Mouse (Mus musculus): ENCODE results near the gene 6030498E09Rik. TPM values are rescaled to one million over a fixed set of nuclear protein-coding genes. Genes with fewer than 3 reads are reported as not detected.
A peak's percentile ranks its signal among the peaks of the same experiment; 100 is the strongest.

Gene 6030498E09Rik
- polyA plus RNA-seq, 1 experiment from 2014 or later = not detected

DNA sequence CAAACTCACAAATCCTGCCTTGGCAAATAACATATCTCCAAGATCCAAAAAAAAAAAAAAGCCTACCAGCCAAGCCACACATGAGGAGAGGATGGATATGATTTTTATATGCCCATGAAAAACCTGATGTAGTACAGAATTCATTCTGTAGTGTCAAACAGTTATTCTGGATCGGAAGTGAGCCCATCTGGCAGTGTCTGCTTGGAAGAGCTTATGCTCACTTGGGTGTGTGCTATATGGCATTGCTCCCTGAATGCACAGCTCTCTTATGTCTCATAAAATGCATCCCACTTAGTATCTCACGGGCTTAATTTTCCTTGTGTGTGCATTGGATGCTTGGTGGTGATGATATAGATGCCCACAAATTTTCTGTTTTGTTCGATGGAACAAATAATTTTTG, 21.9 kb downstream of the 6030498E09Rik start:
- Histone ChIP-seq H3K4me2 (no peak overlapping the region), H3K27ac (ENCODE audit: low read depth) (no peak overlapping the region), H3K36me3 (ENCODE audit: insufficient read depth) (no peaks in the 10 kb centered on the region), H3K4me3 (ENCODE audit: low read depth, low read length) (no peak overlapping the region), H3K9ac (no peak overlapping the region), H3K4me1 (ENCODE audit: insufficient read depth) (no peaks in the 10 kb centered on the region), H3K9me3 (ENCODE audit: low read depth, low read length) (no peaks in the 10 kb centered on the region), H3K27me3 (ENCODE audit: insufficient read depth, low read length) (no peaks in the 10 kb centered on the region)
- TF ChIP-seq CTCF (IDR thresholded peaks at IDR 0.05; ENCODE audit: low read depth) = no peak
- WGBS = 71% methylated on average over 3 of the region's 3 CpGs
- ATAC-seq (ENCODE audit: insufficient read depth) (no peak), DNase-seq (no peak)

DNA sequence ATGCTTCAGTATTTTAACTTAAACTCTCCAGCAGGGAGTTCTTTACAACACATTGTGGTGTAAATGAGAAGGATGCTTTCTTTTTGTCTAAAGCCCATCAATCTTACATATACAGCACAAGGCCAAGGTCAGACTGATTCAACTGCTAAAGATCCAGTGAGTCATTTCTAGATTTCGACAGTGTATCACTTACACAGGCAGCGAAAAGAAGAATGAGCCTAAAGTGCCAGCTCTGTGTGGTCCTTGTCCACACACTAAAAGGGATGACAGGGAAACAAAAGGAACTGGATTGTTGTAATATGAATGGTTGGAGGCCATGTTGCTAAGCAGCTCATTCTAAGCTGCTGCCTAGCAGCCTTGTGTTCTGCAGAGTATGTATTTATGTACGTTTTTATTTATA, 41.5 kb downstream of the 6030498E09Rik start:
- no peaks in the 10 kb centered on the region for H3K9me3 ChIP-seq (ENCODE audit: low read depth, low read length)
- H3K4me3 ChIP-seq (ENCODE audit: low read depth, low read length) = no peak overlapping the region
- DNase-seq (no peak), ATAC-seq (ENCODE audit: insufficient read depth) (no peak)
- no peak overlapping the region for H3K9ac ChIP-seq
- H3K4me1 ChIP-seq (ENCODE audit: insufficient read depth) = no peaks in the 10 kb centered on the region
- no peak for TF ChIP-seq CTCF (IDR thresholded peaks at IDR 0.05; ENCODE audit: low read depth)
- no peaks in the 10 kb centered on the region for H3K27me3 ChIP-seq (ENCODE audit: insufficient read depth, low read length)
- H3K4me2 ChIP-seq = no peak overlapping the region
- no peak overlapping the region for H3K27ac ChIP-seq (ENCODE audit: low read depth)
- no peaks in the 10 kb centered on the region for H3K36me3 ChIP-seq (ENCODE audit: insufficient read depth)
- WGBS = 64% methylated on average over 3 of the region's 3 CpGs

DNA sequence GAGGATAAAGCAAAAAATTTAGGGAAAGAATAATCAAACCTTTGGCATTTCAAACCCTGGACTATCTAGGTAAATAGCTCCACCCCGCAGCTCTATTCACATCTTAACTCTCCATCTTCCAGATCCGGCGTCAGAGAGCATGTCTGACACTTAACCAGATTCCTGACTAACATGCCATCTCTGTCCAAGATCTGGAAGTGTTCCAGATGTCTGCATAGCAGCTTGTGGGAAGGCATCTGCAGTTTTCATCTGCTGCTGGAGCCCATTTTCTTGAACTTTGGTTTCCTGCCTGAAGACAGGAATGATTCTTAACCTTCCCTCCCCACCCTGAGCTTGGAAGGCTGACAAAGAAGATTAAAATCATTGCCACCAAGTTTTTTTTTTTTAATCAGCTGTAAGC, 44.4 kb downstream of the 6030498E09Rik start:
- DNase-seq = peak; percentile 59
- WGBS = 39% methylated on average over 3 of the region's 3 CpGs

GRCm38 (mm10) chrX:38958571-38958970, 186.1 kb downstream of the 6030498E09Rik start:
- H3K9ac ChIP-seq = no peak overlapping the region
- 36% methylated on average over 1 of the region's 1 CpGs for WGBS
- no peaks in the 10 kb centered on the region for H3K27me3 ChIP-seq (ENCODE audit: insufficient read depth, low read length)
- no peak overlapping the region for H3K4me3 ChIP-seq (ENCODE audit: low read depth, low read length)
- no peak overlapping the region for H3K27ac ChIP-seq (ENCODE audit: low read depth)
- no peaks in the 10 kb centered on the region for H3K9me3 ChIP-seq (ENCODE audit: low read depth, low read length)
- ATAC-seq (ENCODE audit: insufficient read depth) (no peak), DNase-seq (no peak)
- H3K36me3 ChIP-seq (ENCODE audit: insufficient read depth) = no peaks in the 10 kb centered on the region
- no peak for TF ChIP-seq CTCF (IDR thresholded peaks at IDR 0.05; ENCODE audit: low read depth)
- no peaks in the 10 kb centered on the region for H3K4me1 ChIP-seq (ENCODE audit: insufficient read depth)
- no peak overlapping the region for H3K4me2 ChIP-seq

More for the DNA sequence above, 44.4 kb downstream of the 6030498E09Rik start:
- Histone ChIP-seq H3K4me1 (ENCODE audit: insufficient read depth) (no peaks in the 10 kb centered on the region), H3K27me3 (ENCODE audit: insufficient read depth, low read length) (no peaks in the 10 kb centered on the region), H3K9ac (no peak overlapping the region), H3K4me2 (no peak overlapping the region), H3K27ac (ENCODE audit: low read depth) (no peak overlapping the region), H3K9me3 (ENCODE audit: low read depth, low read length) (no peaks in the 10 kb centered on the region), H3K36me3 (ENCODE audit: insufficient read depth) (no peaks in the 10 kb centered on the region), H3K4me3 (ENCODE audit: low read depth, low read length) (no peak overlapping the region)
- no peak for ATAC-seq (ENCODE audit: insufficient read depth)
- no peak for TF ChIP-seq CTCF (IDR thresholded peaks at IDR 0.05; ENCODE audit: low read depth)

- Histone ChIP-seq H3K4me3 (ENCODE audit: low read depth, low read length) (no peak overlapping the region), H3K4me1 (ENCODE audit: insufficient read depth) (no peaks in the 10 kb centered on the region), H3K27me3 (ENCODE audit: insufficient read depth, low read length) (no peaks in the 10 kb centered on the region), H3K27ac (ENCODE audit: low read depth) (no peak overlapping the region), H3K36me3 (ENCODE audit: insufficient read depth) (no peaks in the 10 kb centered on the region), H3K4me2 (no peak overlapping the region), H3K9ac (no peak overlapping the region), H3K9me3 (ENCODE audit: low read depth, low read length) (no peaks in the 10 kb centered on the region)
- TF ChIP-seq CTCF (IDR thresholded peaks at IDR 0.05; ENCODE audit: low read depth) = no peak
- no peak for ATAC-seq (ENCODE audit: insufficient read depth)
- 85% methylated on average over 5 of the region's 5 CpGs for WGBS
- no peak for DNase-seq
Observed at GRCm38 (mm10) chrX:38996265-38996664, 223.8 kb downstream of the 6030498E09Rik start.

Small RNAs within 50 kb of the gene (microRNA-seq; reads per million reads assigned to microRNA genes)
- gene Gm25642 (ENCODE audit: borderline number of aligned reads) = not detected

Other genes starting within 250 kb of the 6030498E09Rik start
- gene Cul4b, start 196.5 kb upstream of the 6030498E09Rik start, polyA plus RNA-seq (2014; fragmentation: Nextera tagmentation; extraction: Ambion mirVana) = 35.1 and 39.9 TPM in 2 replicates
- gene Mcts1, start 172.1 kb upstream of the 6030498E09Rik start, polyA plus RNA-seq (2014; fragmentation: Nextera tagmentation; extraction: Ambion mirVana) = 78.2 and 82.0 TPM in 2 replicates
- 23.3 and 24.4 TPM in 2 replicates for gene C1galt1c1, start 137.6 kb upstream of the 6030498E09Rik start, polyA plus RNA-seq (2014; fragmentation: Nextera tagmentation; extraction: Ambion mirVana)